Mouse (Mus musculus): ENCODE results near the gene Mical2. TPM values are rescaled to one million over a fixed set of nuclear protein-coding genes. Genes with fewer than 3 reads are reported as not detected.

Mical2 gene
- total and polyA plus RNA-seq, 3 experiments, result not detected

- dilution Hi-C loops (cut with MboI; ENCODE audit: extremely low pct_ligation_motif_present, extremely low pct_unique_long_range_greater_than_20kb, low sequenced_read_pairs) (no loop called here), in situ Hi-C loops (cut with MboI; ENCODE audit: low pct_ligation_motif_present, low pct_unique_long_range_greater_than_20kb, low sequenced_read_pairs) (no loop called here)
- H3K27ac ChIP-seq (ENCODE audit: insufficient read depth, low read depth), result no peak overlapping the region
- no peak overlapping the region for H3K9ac ChIP-seq (ENCODE audit: insufficient read depth, low read depth)
- H3K36me3 ChIP-seq (replicated peaks in 1 of 2; ENCODE audit: control insufficient read depth in 1 of 2, insufficient read depth in 1 of 2, low read length in 1 of 2), result no peaks in the 10 kb centered on the region
- no peak for TF ChIP-seq GABPA (IDR thresholded peaks at IDR 0.05; ENCODE audit: insufficient replicate concordance, low read depth, low read length)
- no peak for TF ChIP-seq ZKSCAN1 (IDR thresholded peaks at IDR 0.05; ENCODE audit: borderline replicate concordance, low read depth, low read length)
- TF ChIP-seq MXI1 (IDR thresholded peaks at IDR 0.05; ENCODE audit: low read depth, low read length), result no peak
- TF ChIP-seq POLR2AphosphoS2 (IDR thresholded peaks at IDR 0.05; ENCODE audit: low read depth, low read length), result no peak
- no peak for TF ChIP-seq UBTF (IDR thresholded peaks at IDR 0.05; ENCODE audit: low read depth, low read length)
- no peak for TF ChIP-seq ZNF384 (IDR thresholded peaks at IDR 0.05; ENCODE audit: low read depth, low read length)
- no peak for TF ChIP-seq PAX5 (IDR thresholded peaks at IDR 0.05; ENCODE audit: low read length)
- TF ChIP-seq TCF12 (IDR thresholded peaks at IDR 0.05; ENCODE audit: low read depth, low read length), result no peak
- TF ChIP-seq IRF4 (IDR thresholded peaks at IDR 0.05; ENCODE audit: low read depth, low read length), result no peak
- TF ChIP-seq ZMIZ1 (IDR thresholded peaks at IDR 0.05; ENCODE audit: low read depth, low read length), result no peak
- no peak for TF ChIP-seq ETS1 (conservative IDR thresholded peaks at IDR 0.05; ENCODE audit: low read depth, low read length)
- no peak for TF ChIP-seq JUND (conservative IDR thresholded peaks at IDR 0.05; ENCODE audit: low read depth, low read length)
- TF ChIP-seq EP300 (IDR thresholded peaks at IDR 0.05; ENCODE audit: low read length), result no peak
- TF ChIP-seq NELFE (IDR thresholded peaks at IDR 0.05; ENCODE audit: low read depth, low read length), result no peak
- no peak for TF ChIP-seq ZC3H11A (IDR thresholded peaks at IDR 0.05; ENCODE audit: low read depth, low read length)
- TF ChIP-seq USF2 (conservative IDR thresholded peaks at IDR 0.05; ENCODE audit: low read depth, low read length), result no peak
- no peak for TF ChIP-seq KAT2A (IDR thresholded peaks at IDR 0.05; ENCODE audit: insufficient replicate concordance, low read length)
- no peak for TF ChIP-seq MAFK (IDR thresholded peaks at IDR 0.05; ENCODE audit: insufficient replicate concordance, low read length)
- TF ChIP-seq HCFC1 (IDR thresholded peaks at IDR 0.05; ENCODE audit: low read depth, low read length), result no peak
- TF ChIP-seq SIN3A (IDR thresholded peaks at IDR 0.05; ENCODE audit: low read length), result no peak
- no peaks in the 10 kb centered on the region for H3K9me3 ChIP-seq (replicated peaks; ENCODE audit: low read length)
- no peak for DNase-seq (ENCODE audit: extremely low read depth)
- no peak overlapping the region for H3K4me2 ChIP-seq (ENCODE audit: insufficient read depth, low read depth, poor library complexity, severe bottlenecking)
- no peaks in the 10 kb centered on the region for H3K79me2 ChIP-seq (replicated peaks; ENCODE audit: control insufficient read depth, extremely low read depth, insufficient read depth, poor library complexity, severe bottlenecking)
- no peaks in the 10 kb centered on the region for H3K4me1 ChIP-seq (ENCODE audit: control insufficient read depth in 1 of 2, insufficient read depth in 2 of 2)
- H3K4me3 ChIP-seq (replicated peaks in 1 of 3; ENCODE audit: low read depth in 2 of 3, low read length in 2 of 3, poor library complexity in 1 of 3), result no peak overlapping the region
- H3K27me3 ChIP-seq (replicated peaks), result no peaks in the 10 kb centered on the region
These were observed 202.5 kb downstream of the Mical2 start for GRCm38 (mm10) chr7:112428158-112428535.

DNA sequence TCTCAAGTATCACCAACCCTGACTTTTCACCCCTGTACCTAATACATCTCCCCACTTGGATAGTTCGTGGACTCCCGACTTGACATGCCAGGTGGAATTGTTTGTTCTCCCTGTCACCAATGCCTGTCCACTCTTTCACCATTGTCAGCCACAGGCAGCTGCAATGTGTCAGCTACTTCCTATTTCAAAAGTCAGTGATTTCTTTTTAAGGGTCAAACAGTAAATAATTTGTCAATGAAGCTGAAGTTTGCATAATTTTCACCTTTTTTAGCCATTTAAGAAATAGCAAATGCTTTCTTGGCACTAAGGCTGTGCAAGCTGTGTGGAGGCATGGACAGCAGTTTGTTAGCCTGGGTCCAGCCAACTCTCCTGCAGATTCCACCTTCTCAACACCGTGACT lies 214.2 kb downstream of the Mical2 start:
- Histone ChIP-seq H3K36me3 (replicated peaks in 1 of 2; ENCODE audit: control insufficient read depth in 1 of 2, insufficient read depth in 1 of 2, low read length in 1 of 2) (no peaks in the 10 kb centered on the region), H3K4me1 (ENCODE audit: control insufficient read depth in 1 of 2, insufficient read depth in 2 of 2) (no peaks in the 10 kb centered on the region), H3K9me3 (replicated peaks; ENCODE audit: low read length) (peaks cover 2% of the 10 kb centered on the region), H3K9ac (ENCODE audit: insufficient read depth, low read depth) (no peak overlapping the region), H3K79me2 (replicated peaks; ENCODE audit: control insufficient read depth, extremely low read depth, insufficient read depth, poor library complexity, severe bottlenecking) (no peaks in the 10 kb centered on the region), H3K4me3 (replicated peaks in 1 of 3; ENCODE audit: low read depth in 2 of 3, low read length in 2 of 3, poor library complexity in 1 of 3) (no peak overlapping the region), H3K27ac (ENCODE audit: insufficient read depth, low read depth) (no peak overlapping the region), H3K4me2 (ENCODE audit: insufficient read depth, low read depth, poor library complexity, severe bottlenecking) (no peak overlapping the region), H3K27me3 (replicated peaks) (no peaks in the 10 kb centered on the region)
- no peak for DNase-seq (ENCODE audit: extremely low read depth)
- in situ Hi-C loops (cut with MboI; ENCODE audit: low pct_ligation_motif_present, low pct_unique_long_range_greater_than_20kb, low sequenced_read_pairs) (no loop called here), dilution Hi-C loops (cut with MboI; ENCODE audit: extremely low pct_ligation_motif_present, extremely low pct_unique_long_range_greater_than_20kb, low sequenced_read_pairs) (no loop called here)
- no peak for TF ChIP-seq NELFE (IDR thresholded peaks at IDR 0.05; ENCODE audit: low read depth, low read length)
- TF ChIP-seq MEF2A (IDR thresholded peaks at IDR 0.05; ENCODE audit: borderline replicate concordance, low read depth, low read length), result no peak
- TF ChIP-seq RCOR1 (conservative IDR thresholded peaks at IDR 0.05; ENCODE audit: low read depth, low read length), result no peak
- TF ChIP-seq USF2 (conservative IDR thresholded peaks at IDR 0.05; ENCODE audit: low read depth, low read length), result no peak
- no peak for TF ChIP-seq BHLHE40 (IDR thresholded peaks at IDR 0.05; ENCODE audit: low read depth, low read length)

Measured in CH12.LX (cell line).